Mouse (Mus musculus) kidney, embryonic 16.5 days (tissue): ENCODE data around the gene Ssbp1. TPM values are rescaled to one million over a fixed set of nuclear protein-coding genes. Genes with fewer than 3 reads are reported as not detected.

Experiments used
- ATAC-seq: fragments of 200-750 bp; cut with Nextera tagmentation; 2 replicates; pipeline ENCODE4 v1.8.0; 2017; ENCODE audit warnings: moderate TSS enrichment; ENCODE audit not compliant: low FRiP score, low TSS enrichment
- H3K27ac ChIP-seq: fragments of 300-500 bp; sonication (generic); 2 replicates; pipeline ENCODE4 v1.5.1; 2014; ENCODE audit warnings: low read length
- H3K27me3 ChIP-seq: fragments of 300-500 bp; sonication (generic); 2 replicates; pipeline ENCODE4 v1.6.1; 2014; ENCODE audit warnings: low read length, control low read depth, mixed read lengths; ENCODE audit not compliant: insufficient read depth
- H3K36me3 ChIP-seq: fragments of 300-500 bp; sonication (generic); 2 replicates; pipeline ENCODE4 v1.6.1; 2014; ENCODE audit warnings: low read length, control low read depth, mixed read lengths; ENCODE audit not compliant: insufficient read depth
- H3K4me1 ChIP-seq: fragments of 300-500 bp; sonication (generic); 2 replicates; pipeline ENCODE4 v1.6.1; 2014; ENCODE audit warnings: low read length, control low read depth, mixed read lengths; ENCODE audit not compliant: insufficient read depth
- H3K4me2 ChIP-seq: fragments of 300-500 bp; sonication (generic); replicated peaks from 2 replicates; pipeline ENCODE4 v1.6.1; 2014; ENCODE audit warnings: low read depth, low read length
- H3K4me3 ChIP-seq: fragments of 300-500 bp; sonication (generic); 2 replicates; pipeline ENCODE4 v1.5.1; 2014; ENCODE audit warnings: mild to moderate bottlenecking, low read length
- H3K9ac ChIP-seq: fragments of 300-500 bp; sonication (generic); replicated peaks from 2 replicates; pipeline ENCODE4 v1.6.1; 2014; ENCODE audit warnings: low read length
- H3K9me3 ChIP-seq: fragments of 300-500 bp; sonication (generic); 2 replicates; pipeline ENCODE4 v1.6.1; 2016; ENCODE audit warnings: low read length, control low read depth
- WGBS: fragments of 180-500 bp; shearing (Covaris S2); extraction: QIAGEN DNeasy Blood & Tissue Kit; methylation state at CpG from one replicate; pipeline ENCODE4 v1.1.7; 2014; 5-methylcytosine and 5-hydroxymethylcytosine counted together
- polyA plus RNA-seq: library from polyadenylated mRNA; unstranded; fragments of >200 nt; fragmentation: Nextera tagmentation; extraction: Ambion mirVana; gene quantifications from 2 replicates; pipeline ENCODE4 v1.2.1, GENCODE M21; 2015

Gene Ssbp1
- polyA plus RNA-seq, 1 experiment from 2014 or later, result 161 TPM

- Histone ChIP-seq H3K4me2 (no peak overlapping the region), H3K4me3 (no peak overlapping the region), H3K27me3 (peaks cover 3% of the 10 kb centered on the region; the same call in 1 of the 2 replicates), H3K4me1 (no peaks in the 10 kb centered on the region), H3K9me3 (no peaks in the 10 kb centered on the region), H3K27ac (no peak overlapping the region), H3K9ac (no peak overlapping the region), H3K36me3 (no peaks in the 10 kb centered on the region)
- ATAC-seq, result no peak
These were observed 22.5 kb upstream of the Ssbp1 start for GRCm38 (mm10) chr6:40448626-40449025.

GRCm38 (mm10) chr6:40454436-40455041 lies 16.6 kb upstream of the Ssbp1 start:
- Histone ChIP-seq H3K9ac (no peak overlapping the region), H3K36me3 (no peaks in the 10 kb centered on the region), H3K4me2 (no peak overlapping the region), H3K27me3 (no peaks in the 10 kb centered on the region; the same call in 1 of the 2 replicates), H3K27ac (no peak overlapping the region), H3K4me3 (no peak overlapping the region), H3K9me3 (no peaks in the 10 kb centered on the region), H3K4me1 (no peaks in the 10 kb centered on the region)
- 24% methylated on average over 7 of the region's 7 CpGs for WGBS
- no peak for ATAC-seq

- no peak overlapping the region for H3K4me3 ChIP-seq
These were observed 5.4 kb upstream of the Ssbp1 start for GRCm38 (mm10) chr6:40465710-40466109.

GRCm38 (mm10) chr6:40471720-40472010 lies 513 bp downstream of the Ssbp1 start:
- 1% methylated on average over 7 of the region's 7 CpGs for WGBS
- peak overlapping the region; percentile 68 for H3K4me3 ChIP-seq
- H3K36me3 ChIP-seq, result peaks cover 27% of the 10 kb centered on the region
- H3K27ac ChIP-seq, result peak overlapping the region; percentile 95
- peaks cover 8% of the 10 kb centered on the region for H3K4me1 ChIP-seq
- peak overlapping the region; percentile 94 for H3K9ac ChIP-seq
- ATAC-seq, result no peak; the same call in 1 of the 2 replicates
- no peaks in the 10 kb centered on the region for H3K27me3 ChIP-seq
- H3K9me3 ChIP-seq, result peaks cover 4% of the 10 kb centered on the region; the same call in 1 of the 2 replicates
- H3K4me2 ChIP-seq, result peak overlapping the region; percentile 83

More at GRCm38 (mm10) chr6:40465710-40466109, 5.4 kb upstream of the Ssbp1 start:
- Histone ChIP-seq H3K27ac (no peak overlapping the region), H3K9me3 (no peaks in the 10 kb centered on the region), H3K4me2 (no peak overlapping the region), H3K36me3 (no peaks in the 10 kb centered on the region), H3K27me3 (no peaks in the 10 kb centered on the region), H3K9ac (no peak overlapping the region), H3K4me1 (no peaks in the 10 kb centered on the region)
- 52% methylated on average over 6 of the region's 6 CpGs for WGBS
- ATAC-seq, result no peak

GRCm38 (mm10) chr6:40476132-40476531 lies 5.0 kb downstream of the Ssbp1 start:
- no peaks in the 10 kb centered on the region for H3K27me3 ChIP-seq
- H3K27ac ChIP-seq, result no peak overlapping the region
- H3K9ac ChIP-seq, result no peak overlapping the region
- WGBS, result 75% methylated on average over 4 of the region's 4 CpGs
- H3K4me3 ChIP-seq, result no peak overlapping the region
- no peak for ATAC-seq
- peaks cover 8% of the 10 kb centered on the region for H3K4me1 ChIP-seq
- H3K36me3 ChIP-seq, result peaks cover 47% of the 10 kb centered on the region
- H3K9me3 ChIP-seq, result peaks cover 4% of the 10 kb centered on the region; the same call in 1 of the 2 replicates
- H3K4me2 ChIP-seq, result no peak overlapping the region

GRCm38 (mm10) chr6:40479705-40480104 lies 8.6 kb downstream of the Ssbp1 start:
- H3K27ac ChIP-seq, result no peak overlapping the region
- no peak overlapping the region for H3K4me3 ChIP-seq
- no peak for ATAC-seq
- no peaks in the 10 kb centered on the region for H3K4me1 ChIP-seq
- H3K36me3 ChIP-seq, result peaks cover 62% of the 10 kb centered on the region
- no peak overlapping the region for H3K4me2 ChIP-seq
- 85% methylated on average over 1 of the region's 1 CpGs for WGBS
- H3K9me3 ChIP-seq, result peaks cover 4% of the 10 kb centered on the region; the same call in 1 of the 2 replicates
- H3K27me3 ChIP-seq, result no peaks in the 10 kb centered on the region
- no peak overlapping the region for H3K9ac ChIP-seq

GRCm38 (mm10) chr6:40482318-40482717 lies 11.2 kb downstream of the Ssbp1 start:
- 93% methylated on average over 5 of the region's 5 CpGs for WGBS
- peaks cover 50% of the 10 kb centered on the region for H3K36me3 ChIP-seq
- no peak overlapping the region for H3K4me2 ChIP-seq
- H3K4me1 ChIP-seq, result no peaks in the 10 kb centered on the region
- H3K4me3 ChIP-seq, result no peak overlapping the region
- H3K9me3 ChIP-seq, result no peaks in the 10 kb centered on the region
- H3K9ac ChIP-seq, result no peak overlapping the region
- no peaks in the 10 kb centered on the region for H3K27me3 ChIP-seq
- no peak for ATAC-seq
- no peak overlapping the region for H3K27ac ChIP-seq

GRCm38 (mm10) chr6:40490933-40491332 lies 19.8 kb downstream of the Ssbp1 start, which contains the start of gene Tas2r137:
TSS of gene Tas2r137 (plus strand) at chr6:40491233.
- no peaks in the 10 kb centered on the region for H3K27me3 ChIP-seq
- ATAC-seq, result no peak

GRCm38 (mm10) chr6:40493229-40493628 lies 22.1 kb downstream of the Ssbp1 start, which contains the start of gene Tas2r108:
TSS of gene Tas2r108 (plus strand) at chr6:40493529.
- no peak within 1 kb of the TSS for H3K9ac ChIP-seq
- no peak within 1 kb of the TSS for H3K27ac ChIP-seq
- H3K4me3 ChIP-seq, result no peak within 1 kb of the TSS
- no peak for ATAC-seq
- 89% methylated on average over 3 of the region's 3 CpGs for WGBS
- H3K27me3 ChIP-seq, result no peaks in the 10 kb centered on the region
- H3K9me3 ChIP-seq, result no peaks in the 10 kb centered on the region
- no peaks in the 10 kb centered on the region for H3K4me1 ChIP-seq
- H3K4me2 ChIP-seq, result no peak within 1 kb of the TSS
- H3K36me3 ChIP-seq, result no peaks in the 10 kb centered on the region

More at GRCm38 (mm10) chr6:40490933-40491332, 19.8 kb downstream of the Ssbp1 start, which contains the start of gene Tas2r137:
- Histone ChIP-seq H3K4me3 (no peak within 1 kb of the TSS), H3K4me2 (no peak within 1 kb of the TSS), H3K36me3 (no peaks in the 10 kb centered on the region), H3K27ac (no peak within 1 kb of the TSS), H3K9ac (no peak within 1 kb of the TSS), H3K9me3 (no peaks in the 10 kb centered on the region), H3K4me1 (no peaks in the 10 kb centered on the region)

- 38% methylated on average over 1 of the region's 1 CpGs for WGBS
- Histone ChIP-seq H3K27ac (no peak within 1 kb of the TSS), H3K4me3 (no peak within 1 kb of the TSS), H3K9ac (no peak within 1 kb of the TSS), H3K9me3 (no peaks in the 10 kb centered on the region), H3K4me2 (no peak within 1 kb of the TSS), H3K27me3 (no peaks in the 10 kb centered on the region), H3K4me1 (no peaks in the 10 kb centered on the region), H3K36me3 (no peaks in the 10 kb centered on the region)
- ATAC-seq, result no peak
These were observed 48.3 kb downstream of the Ssbp1 start, which contains the start of gene Prss37 for GRCm38 (mm10) chr6:40519408-40519807. TSS of gene Prss37 (minus strand) at chr6:40519508.
